Mouse (Mus musculus) forebrain, embryonic 10.5 days (tissue): ENCODE data around the gene Fbn1. TPM values are rescaled to one million over a fixed set of nuclear protein-coding genes. Genes with fewer than 3 reads are reported as not detected.

Source experiments
- DNase-seq: peaks from one replicate; pipeline ENCODE4 v3.0.0-alpha.2; 2017; ENCODE audit warnings: low spot score; ENCODE audit errors: extremely low spot score
- H3K27ac ChIP-seq: fragments of 300-500 bp; sonication (generic); 2 replicates; pipeline ENCODE4 v1.5.1; 2016; ENCODE audit warnings: mild to moderate bottlenecking
- H3K27me3 ChIP-seq: fragments of 300-500 bp; sonication (generic); 2 replicates; pipeline ENCODE4 v1.6.1; 2016; ENCODE audit warnings: mild to moderate bottlenecking; ENCODE audit not compliant: poor library complexity, severe bottlenecking
- H3K36me3 ChIP-seq: fragments of 300-500 bp; sonication (generic); replicated peaks from 2 replicates; pipeline ENCODE4 v1.6.1; 2016; ENCODE audit warnings: mild to moderate bottlenecking, moderate library complexity
- H3K4me1 ChIP-seq: fragments of 300-500 bp; sonication (generic); 2 replicates; pipeline ENCODE4 v1.6.1; 2016
- H3K4me3 ChIP-seq: fragments of 300-500 bp; sonication (generic); 2 replicates; pipeline ENCODE4 v1.5.1; 2016; ENCODE audit warnings: mild to moderate bottlenecking, moderate library complexity
- H3K9me3 ChIP-seq: fragments of 300-500 bp; sonication (generic); 2 replicates; pipeline ENCODE4 v1.6.1; 2016; ENCODE audit warnings: mild to moderate bottlenecking, moderate library complexity
- WGBS: fragments of 180-500 bp; shearing (Covaris S2); methylation state at CpG from one replicate; pipeline ENCODE4 v1.1.7; 2016; 5-methylcytosine and 5-hydroxymethylcytosine counted together
- polyA plus RNA-seq: library from polyadenylated mRNA; unstranded; fragments of >200 nt; fragmentation: Nextera tagmentation; extraction: Ambion mirVana; gene quantifications from 2 replicates; pipeline ENCODE4 v1.2.1, GENCODE M21; 2016

Fbn1 gene
- polyA plus RNA-seq, 1 experiment from 2014 or later = 5.2 TPM

GRCm38 (mm10) chr2:125368616-125369015, 139.2 kb downstream of the Fbn1 start:
- no peak for DNase-seq
- WGBS = 89% methylated on average over 4 of the region's 4 CpGs
- no peaks in the 10 kb centered on the region for H3K27me3 ChIP-seq

DNA sequence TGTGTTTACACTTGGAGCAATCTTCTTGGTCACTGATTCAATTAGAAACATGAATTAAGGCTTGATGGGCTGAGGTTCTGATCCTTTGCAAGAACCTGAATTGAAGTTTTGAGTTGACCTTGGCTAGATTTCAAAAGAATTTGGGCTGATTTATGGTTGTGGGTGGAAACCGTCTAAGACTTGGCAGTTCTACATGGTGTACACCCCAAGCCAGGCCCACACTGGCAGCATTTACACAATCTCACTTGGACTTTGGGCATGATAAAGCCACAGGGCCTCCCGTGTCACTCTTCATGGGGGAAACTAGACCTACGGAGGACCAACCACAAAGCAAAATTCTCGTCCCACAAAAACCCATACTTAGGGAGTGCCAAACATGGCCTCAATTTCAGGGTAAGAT, 146.1 kb downstream of the Fbn1 start:
- no peak overlapping the region for H3K27ac ChIP-seq
- no peak overlapping the region for H3K4me3 ChIP-seq
- no peaks in the 10 kb centered on the region for H3K9me3 ChIP-seq
- H3K27me3 ChIP-seq = no peaks in the 10 kb centered on the region
- WGBS = 94% methylated on average over 4 of the region's 4 CpGs
- no peaks in the 10 kb centered on the region for H3K4me1 ChIP-seq
- peaks cover 60% of the 10 kb centered on the region for H3K36me3 ChIP-seq
- no peak for DNase-seq

More at GRCm38 (mm10) chr2:125368616-125369015, 139.2 kb downstream of the Fbn1 start:
- no peak overlapping the region for H3K27ac ChIP-seq
- no peaks in the 10 kb centered on the region for H3K9me3 ChIP-seq
- no peak overlapping the region for H3K4me3 ChIP-seq
- peaks cover 43% of the 10 kb centered on the region for H3K36me3 ChIP-seq
- no peaks in the 10 kb centered on the region for H3K4me1 ChIP-seq

DNA sequence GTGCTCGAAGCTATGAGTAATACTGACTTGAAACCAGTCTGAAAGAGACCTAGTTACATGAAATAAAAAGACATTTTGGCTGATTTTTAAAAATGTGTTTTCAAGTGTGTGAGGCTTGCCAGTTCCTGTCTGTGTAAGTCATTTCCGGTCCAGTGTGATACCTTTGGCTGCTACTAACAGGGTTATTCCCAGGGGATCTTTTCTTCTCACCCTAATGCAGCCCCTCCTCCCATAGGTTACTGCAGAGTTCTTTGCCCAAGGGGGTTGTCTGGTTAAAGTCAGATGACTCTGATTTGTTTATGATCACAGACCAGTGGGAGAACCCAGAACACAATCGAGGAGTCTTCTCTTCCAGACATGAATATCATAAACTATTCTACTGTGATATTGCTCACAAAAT, 151.3 kb downstream of the Fbn1 start:
- H3K4me1 ChIP-seq = peaks cover 6% of the 10 kb centered on the region; the same call in 1 of the 2 replicates
- H3K4me3 ChIP-seq = no peak overlapping the region
- H3K36me3 ChIP-seq = peaks cover 24% of the 10 kb centered on the region
- no peak overlapping the region for H3K27ac ChIP-seq
- DNase-seq = no peak
- 89% methylated on average over 3 of the region's 3 CpGs for WGBS
- no peaks in the 10 kb centered on the region for H3K27me3 ChIP-seq
- no peaks in the 10 kb centered on the region for H3K9me3 ChIP-seq

GRCm38 (mm10) chr2:125356068-125356467, 151.7 kb downstream of the Fbn1 start:
- WGBS = 92% methylated on average over 5 of the region's 5 CpGs
- Histone ChIP-seq H3K27ac (no peak overlapping the region), H3K27me3 (no peaks in the 10 kb centered on the region), H3K4me1 (peaks cover 6% of the 10 kb centered on the region; the same call in 1 of the 2 replicates), H3K36me3 (peaks cover 24% of the 10 kb centered on the region), H3K4me3 (no peak overlapping the region), H3K9me3 (no peaks in the 10 kb centered on the region)
- DNase-seq = no peak

DNA sequence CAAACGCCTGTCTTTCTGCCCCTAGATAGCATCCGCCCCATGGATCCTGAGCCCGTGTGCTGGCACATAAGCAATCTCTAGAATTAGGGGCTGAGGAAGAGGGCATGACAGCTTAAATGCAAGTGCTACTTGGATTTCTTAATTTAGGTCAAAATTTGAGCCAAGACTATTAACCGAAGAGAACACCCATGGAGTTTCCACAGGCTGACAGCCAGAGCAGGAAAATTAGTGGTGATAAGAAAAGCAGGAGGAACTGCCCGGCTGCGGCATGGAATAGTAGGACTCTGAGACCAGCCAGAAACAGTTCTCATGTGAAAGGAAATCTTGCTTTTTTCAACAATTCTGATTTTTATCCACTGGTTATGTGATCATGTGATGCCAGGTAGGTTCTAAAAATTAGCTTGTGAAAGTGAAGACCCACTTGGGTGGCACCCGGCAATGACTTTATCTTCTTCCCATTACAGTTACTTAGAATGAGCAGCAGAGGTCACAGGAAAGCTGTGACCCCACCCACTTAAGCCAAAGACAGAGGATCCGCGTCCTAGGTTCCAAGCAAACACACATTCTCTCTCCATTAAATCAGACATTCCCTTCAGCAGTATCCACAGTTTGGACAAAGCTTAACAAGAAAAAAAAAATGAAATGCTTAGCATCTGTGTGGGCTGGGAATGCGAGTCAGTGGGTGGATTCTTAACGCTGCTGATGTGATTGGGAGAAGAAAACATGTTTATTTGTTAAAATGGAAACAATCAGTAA, 152.4 kb downstream of the Fbn1 start:
- peaks cover 6% of the 10 kb centered on the region; the same call in 1 of the 2 replicates for H3K4me1 ChIP-seq
- no peaks in the 10 kb centered on the region for H3K27me3 ChIP-seq
- H3K36me3 ChIP-seq = peaks cover 20% of the 10 kb centered on the region
- H3K4me3 ChIP-seq = no peak overlapping the region
- no peak for DNase-seq
- no peak overlapping the region for H3K27ac ChIP-seq
- no peaks in the 10 kb centered on the region for H3K9me3 ChIP-seq
- 83% methylated on average over 11 of the region's 11 CpGs for WGBS

GRCm38 (mm10) chr2:125354587-125354986, 153.2 kb downstream of the Fbn1 start:
- no peak for DNase-seq
- 88% methylated on average over 11 of the region's 11 CpGs for WGBS
- Histone ChIP-seq H3K4me3 (no peak overlapping the region), H3K4me1 (peaks cover 6% of the 10 kb centered on the region; the same call in 1 of the 2 replicates), H3K27me3 (no peaks in the 10 kb centered on the region), H3K9me3 (no peaks in the 10 kb centered on the region), H3K27ac (no peak overlapping the region), H3K36me3 (peaks cover 19% of the 10 kb centered on the region)

DNA sequence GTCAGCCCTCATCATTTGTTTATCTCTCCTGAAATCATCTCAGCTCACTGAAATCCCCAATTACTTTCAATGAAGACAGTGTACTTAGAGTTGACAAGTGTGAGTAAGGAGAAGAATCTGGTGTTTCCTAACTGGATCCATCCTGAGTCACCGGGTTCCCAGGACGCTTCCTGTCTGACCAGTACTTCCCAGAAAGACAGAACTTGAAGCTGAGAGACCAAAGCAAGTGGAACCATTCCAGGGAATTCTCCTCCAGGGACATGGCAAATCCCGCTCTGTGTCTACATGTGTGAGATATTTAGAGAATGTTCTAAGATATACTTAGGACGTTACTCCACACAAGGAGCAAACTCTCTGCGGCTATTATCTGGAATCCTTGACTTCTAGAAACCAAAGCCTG, 158.6 kb downstream of the Fbn1 start:
- no peak for DNase-seq
- Histone ChIP-seq H3K9me3 (no peaks in the 10 kb centered on the region), H3K4me3 (no peak overlapping the region), H3K36me3 (peaks cover 36% of the 10 kb centered on the region), H3K4me1 (no peaks in the 10 kb centered on the region), H3K27me3 (no peaks in the 10 kb centered on the region), H3K27ac (no peak overlapping the region)
- WGBS = 94% methylated on average over 5 of the region's 5 CpGs

GRCm38 (mm10) chr2:125342181-125342950, 165.4 kb downstream of the Fbn1 start:
- Histone ChIP-seq H3K4me1 (no peaks in the 10 kb centered on the region), H3K9me3 (no peaks in the 10 kb centered on the region), H3K27me3 (no peaks in the 10 kb centered on the region), H3K36me3 (peaks cover 66% of the 10 kb centered on the region), H3K27ac (no peak overlapping the region), H3K4me3 (no peak overlapping the region)
- 92% methylated on average over 21 of the region's 21 CpGs for WGBS
- no peak for DNase-seq

DNA sequence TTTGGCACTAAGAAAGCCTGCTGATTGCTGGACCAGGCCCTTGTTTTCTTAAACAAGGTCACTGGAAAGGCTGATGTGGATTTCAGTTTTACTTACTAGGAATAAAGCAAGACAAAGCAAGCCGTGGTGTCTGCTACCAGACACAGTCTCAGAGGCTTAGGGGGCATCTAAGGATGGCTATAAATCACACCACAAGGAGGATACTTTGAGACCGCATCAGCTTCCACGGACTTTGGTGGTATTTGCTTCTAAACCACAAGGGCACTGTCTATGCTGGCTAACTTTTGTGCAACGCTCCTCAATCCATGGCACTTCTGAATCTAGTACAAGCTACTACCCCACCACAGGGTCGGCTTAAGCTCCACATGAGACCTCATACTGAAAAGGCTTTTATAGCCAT, 167.4 kb downstream of the Fbn1 start:
- no peaks in the 10 kb centered on the region for H3K4me1 ChIP-seq
- H3K27me3 ChIP-seq = no peaks in the 10 kb centered on the region
- WGBS = 92% methylated on average over 5 of the region's 5 CpGs
- no peaks in the 10 kb centered on the region for H3K9me3 ChIP-seq
- H3K4me3 ChIP-seq = no peak overlapping the region
- H3K36me3 ChIP-seq = peaks cover 72% of the 10 kb centered on the region
- no peak overlapping the region for H3K27ac ChIP-seq
- DNase-seq = no peak

- no peak overlapping the region for H3K27ac ChIP-seq
- H3K4me1 ChIP-seq = no peaks in the 10 kb centered on the region
- DNase-seq = no peak
- WGBS = 93% methylated on average over 3 of the region's 3 CpGs
- peaks cover 64% of the 10 kb centered on the region for H3K36me3 ChIP-seq
- no peaks in the 10 kb centered on the region for H3K9me3 ChIP-seq
- H3K4me3 ChIP-seq = no peak overlapping the region
- no peaks in the 10 kb centered on the region for H3K27me3 ChIP-seq
Observed at GRCm38 (mm10) chr2:125337239-125337638, 170.6 kb downstream of the Fbn1 start.

DNA sequence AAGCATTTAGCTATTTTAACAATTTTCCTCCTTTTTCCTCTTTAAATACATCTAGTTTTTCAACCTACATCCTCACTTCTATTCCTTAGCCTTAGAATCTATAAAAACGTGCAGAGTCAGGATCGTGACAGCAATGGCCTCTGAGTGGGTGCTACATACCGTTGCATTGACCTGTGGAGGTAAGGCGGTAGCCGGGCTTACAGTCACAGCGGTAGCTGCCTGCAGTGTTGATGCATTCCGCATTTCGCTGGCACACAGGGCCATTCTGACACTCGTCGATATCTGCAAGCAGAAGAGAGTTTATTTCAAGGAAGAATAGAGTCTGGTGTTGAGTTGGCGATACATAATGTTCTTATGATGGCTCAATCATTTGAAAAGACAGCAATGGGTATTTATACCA, 172.6 kb downstream of the Fbn1 start:
- WGBS = 92% methylated on average over 11 of the region's 11 CpGs
- no peak overlapping the region for H3K27ac ChIP-seq
- no peak overlapping the region for H3K4me3 ChIP-seq
- no peak for DNase-seq
- peaks cover 60% of the 10 kb centered on the region for H3K36me3 ChIP-seq
- H3K27me3 ChIP-seq = no peaks in the 10 kb centered on the region
- H3K4me1 ChIP-seq = no peaks in the 10 kb centered on the region
- H3K9me3 ChIP-seq = no peaks in the 10 kb centered on the region

DNA sequence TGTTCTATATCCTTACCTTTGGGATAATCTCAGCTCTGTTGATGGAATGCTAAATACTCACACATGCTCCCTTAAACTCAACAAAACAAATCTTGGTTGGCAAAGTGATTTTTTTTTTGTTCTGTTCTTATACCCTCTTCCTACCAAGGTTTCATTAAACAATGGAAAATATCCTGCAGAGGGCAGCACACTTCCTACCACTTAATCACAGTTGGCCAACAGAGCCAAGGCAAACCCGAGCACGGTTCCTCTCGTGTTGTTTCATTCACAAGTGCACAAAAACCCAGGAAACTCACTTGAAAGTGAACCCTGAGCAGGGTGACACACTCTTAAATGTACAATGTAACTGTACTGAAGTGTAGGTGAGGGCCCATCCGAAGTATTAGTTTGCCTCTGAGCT, 173.6 kb downstream of the Fbn1 start:
- no peaks in the 10 kb centered on the region for H3K9me3 ChIP-seq
- 84% methylated on average over 4 of the region's 4 CpGs for WGBS
- no peaks in the 10 kb centered on the region for H3K4me1 ChIP-seq
- H3K4me3 ChIP-seq = no peak overlapping the region
- no peak for DNase-seq
- no peaks in the 10 kb centered on the region for H3K27me3 ChIP-seq
- H3K36me3 ChIP-seq = peaks cover 56% of the 10 kb centered on the region
- H3K27ac ChIP-seq = no peak overlapping the region

DNA sequence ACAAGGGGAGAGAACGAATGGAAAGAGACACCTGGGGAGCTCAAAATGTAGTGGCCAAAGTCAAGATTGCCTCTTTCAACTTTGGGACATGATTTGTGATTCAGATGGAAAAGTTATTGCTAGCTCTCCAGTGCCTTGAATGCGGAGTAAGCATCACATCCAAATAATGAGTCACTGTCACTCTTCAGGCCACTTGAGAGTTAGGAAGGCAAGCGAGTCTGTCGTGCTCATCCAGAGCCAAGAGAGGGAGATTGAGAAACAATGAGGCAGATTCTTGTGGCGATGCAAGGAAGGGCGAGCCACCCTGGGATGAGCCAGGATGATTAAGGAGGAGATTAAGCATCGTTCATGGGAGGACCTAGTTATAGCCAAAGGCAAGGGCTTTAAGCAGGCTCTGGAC, 176.2 kb downstream of the Fbn1 start:
- DNase-seq = no peak
- WGBS = 82% methylated on average over 7 of the region's 7 CpGs
- Histone ChIP-seq H3K27ac (no peak overlapping the region), H3K9me3 (no peaks in the 10 kb centered on the region), H3K27me3 (no peaks in the 10 kb centered on the region), H3K36me3 (peaks cover 42% of the 10 kb centered on the region), H3K4me1 (no peaks in the 10 kb centered on the region), H3K4me3 (no peak overlapping the region)
